Mouse (Mus musculus) testis, adult 2 months (tissue): ENCODE measurements at regions not wholly inside any gene's neighbourhood (a gene's known extent, or its start where the extent isn't known, plus 50 kb on each side); places are given as distances from the start of the nearest gene placed in this dataset.

ENCODE experiments used
- CTCF ChIP-seq: fragments of 200-500 bp; IDR thresholded peaks from 2 replicates; pipeline ENCODE4 v1.5.1; 2012; ENCODE audit warnings: low read depth, mild to moderate bottlenecking, inconsistent platforms, low read length, moderate library complexity; ENCODE audit not compliant: control insufficient read depth, insufficient read depth, insufficient replicate concordance
- POLR2A ChIP-seq: fragments of 200-500 bp; IDR thresholded peaks from 2 replicates; pipeline ENCODE4 v1.6.1; 2012; ENCODE audit warnings: low read depth, mild to moderate bottlenecking, inconsistent platforms, low read length, moderate library complexity; ENCODE audit not compliant: control insufficient read depth

DNA sequence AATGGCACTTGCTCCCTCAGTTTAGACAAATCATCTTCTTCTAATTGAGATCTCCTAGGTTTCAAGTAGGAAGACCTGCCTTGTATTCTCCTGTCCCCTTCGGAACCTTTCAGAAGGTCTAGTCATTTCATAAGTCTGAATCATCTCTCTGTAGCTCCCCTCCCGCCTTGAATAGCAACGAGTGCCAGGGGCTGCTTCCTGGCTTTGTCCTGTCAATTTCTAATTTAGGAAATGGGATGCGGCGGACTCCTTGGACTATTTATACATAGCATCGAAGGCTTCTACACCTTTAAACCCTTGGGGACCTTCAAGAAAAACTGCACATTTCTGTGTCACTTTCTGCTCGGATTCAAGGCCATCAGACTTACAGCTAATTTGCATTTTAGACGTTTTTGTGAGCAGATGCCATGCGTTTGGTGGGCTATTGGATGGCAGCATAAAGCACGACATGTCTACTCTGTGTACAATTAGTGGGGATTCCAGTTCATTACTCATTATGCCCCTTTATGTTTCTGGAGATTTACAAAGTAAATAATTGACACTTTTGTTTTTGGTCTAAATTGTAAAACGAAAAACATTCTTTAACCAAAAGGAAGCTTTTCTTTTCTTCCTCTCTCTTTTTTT lies 236.7 kb upstream of the Cdh6 start:
- no peak for TF ChIP-seq CTCF
- no peak for TF ChIP-seq POLR2A
